Mouse (Mus musculus) liver, embryonic 15.5 days (tissue): ENCODE data around the gene Dnase1. TPM values are rescaled to one million over a fixed set of nuclear protein-coding genes. Genes with fewer than 3 reads are reported as not detected.
A peak's percentile ranks its signal among the peaks of the same experiment; 100 is the strongest.
"Not testable (repeated sequence)": the region's sequence is repeated elsewhere in the genome, so short reads cannot be mapped to it uniquely, and the experiment has no call there.

Source experiments
- ATAC-seq: fragments of 200-750 bp; cut with Nextera tagmentation; 2 replicates; pipeline ENCODE4 v1.8.0; 2017; ENCODE audit warnings: moderate number of reproducible peaks, mild to moderate bottlenecking, moderate library complexity; ENCODE audit not compliant: insufficient read depth
- H3K27ac ChIP-seq: fragments of 300-500 bp; sonication (generic); replicated peaks from 2 replicates; pipeline ENCODE4 v1.5.1; 2015; ENCODE audit warnings: mild to moderate bottlenecking, inconsistent platforms
- H3K27me3 ChIP-seq: fragments of 300-500 bp; sonication (generic); 2 replicates; pipeline ENCODE4 v1.6.1; 2015; ENCODE audit warnings: mild to moderate bottlenecking, inconsistent platforms
- H3K36me3 ChIP-seq: fragments of 300-500 bp; sonication (generic); replicated peaks from 2 replicates; pipeline ENCODE4 v1.6.1; 2015; ENCODE audit warnings: moderate library complexity, mild to moderate bottlenecking, inconsistent platforms
- H3K4me1 ChIP-seq: fragments of 300-500 bp; sonication (generic); replicated peaks from 2 replicates; pipeline ENCODE4 v1.6.1; 2015; ENCODE audit warnings: inconsistent platforms
- H3K4me2 ChIP-seq: fragments of 300-500 bp; sonication (generic); 2 replicates; pipeline ENCODE4 v1.6.1; 2015; ENCODE audit warnings: moderate library complexity, mild to moderate bottlenecking, inconsistent platforms
- H3K4me3 ChIP-seq: fragments of 300-500 bp; sonication (generic); replicated peaks from 2 replicates; pipeline ENCODE4 v1.5.1; 2015; ENCODE audit warnings: mild to moderate bottlenecking, inconsistent platforms
- H3K9ac ChIP-seq: fragments of 300-500 bp; sonication (generic); 2 replicates; pipeline ENCODE4 v1.6.1; 2015; ENCODE audit warnings: moderate library complexity, mild to moderate bottlenecking, inconsistent platforms
- H3K9me3 ChIP-seq: fragments of 300-500 bp; sonication (generic); replicated peaks from 2 replicates; pipeline ENCODE4 v1.6.1; 2016; ENCODE audit warnings: inconsistent platforms
- WGBS: fragments of 180-500 bp; shearing (Covaris S2); methylation state at CpG from one replicate; pipeline ENCODE4 v1.1.7; 2015; ENCODE audit warnings: mixed read lengths; ENCODE audit not compliant: insufficient replicate concordance; 5-methylcytosine and 5-hydroxymethylcytosine counted together
- polyA plus RNA-seq: library from polyadenylated mRNA; unstranded; fragments of >200 nt; fragmentation: Nextera tagmentation; extraction: Ambion mirVana; gene quantifications from 2 replicates; pipeline ENCODE4 v1.2.1, GENCODE M21; 2015

The Dnase1 gene
- 0.88 and 1.0 TPM in 2 replicates for polyA plus RNA-seq

- Histone ChIP-seq H3K9ac (no peak within 1 kb of the TSS), H3K4me2 (no peak within 1 kb of the TSS), H3K27ac (no peak within 1 kb of the TSS), H3K27me3 (no peaks in the 10 kb centered on the region), H3K4me3 (no peak within 1 kb of the TSS), H3K9me3 (no peaks in the 10 kb centered on the region), H3K4me1 (peaks cover 32% of the 10 kb centered on the region), H3K36me3 (peaks cover 46% of the 10 kb centered on the region)
- 66% methylated on average over 5 of the region's 5 CpGs for WGBS
- no peak for ATAC-seq
These were observed at the start of gene Dnase1 for GRCm38 (mm10) chr16:4036807-4037206. Gene Dnase1 (plus strand): TSS chr16:4036942.

GRCm38 (mm10) chr16:3988410-3988809 is 48.3 kb upstream of the Dnase1 start:
- Histone ChIP-seq H3K9ac (no peak overlapping the region), H3K4me2 (no peak overlapping the region), H3K4me3 (no peak overlapping the region), H3K9me3 (no peaks in the 10 kb centered on the region), H3K27ac (no peak overlapping the region), H3K4me1 (no peaks in the 10 kb centered on the region), H3K27me3 (no peaks in the 10 kb centered on the region), H3K36me3 (peaks cover 98% of the 10 kb centered on the region)
- 40% methylated on average over 4 of the region's 4 CpGs for WGBS
- ATAC-seq, result no peak

GRCm38 (mm10) chr16:4003489-4004398 is 33.0 kb upstream of the Dnase1 start, which contains the start of gene Slx4:
Gene Slx4 (minus strand): TSS chr16:4003770.
- Histone ChIP-seq H3K27me3 (no peaks in the 10 kb centered on the region), H3K4me3 (peak within 1 kb of the TSS; percentile 84), H3K27ac (peak within 1 kb of the TSS; percentile 88), H3K4me2 (peak within 1 kb of the TSS; percentile 83), H3K9me3 (no peaks in the 10 kb centered on the region), H3K4me1 (peaks cover 31% of the 10 kb centered on the region), H3K9ac (peak within 1 kb of the TSS; percentile 87), H3K36me3 (peaks cover 27% of the 10 kb centered on the region)
- WGBS, result 1% methylated on average over 58 of the region's 58 CpGs
- ATAC-seq, result peak; percentile 94

GRCm38 (mm10) chr16:4012882-4013570 is 23.7 kb upstream of the Dnase1 start:
- Histone ChIP-seq H3K4me1 (peaks cover 21% of the 10 kb centered on the region), H3K9ac (peak overlapping the region; percentile 31; the same call in 1 of the 2 replicates), H3K4me3 (no peak overlapping the region; the same call in 1 of the 2 replicates), H3K36me3 (no peaks in the 10 kb centered on the region), H3K9me3 (no peaks in the 10 kb centered on the region), H3K27ac (peak overlapping the region; percentile 73), H3K27me3 (no peaks in the 10 kb centered on the region), H3K4me2 (peak overlapping the region; percentile 50)
- WGBS, result 26% methylated on average over 4 of the region's 4 CpGs
- ATAC-seq, result peak; percentile 94

- peaks cover 3% of the 10 kb centered on the region; the same call in 1 of the 2 replicates for H3K27me3 ChIP-seq
- 74% methylated on average over 5 of the region's 5 CpGs for WGBS
These were observed 22.6 kb upstream of the Dnase1 start for GRCm38 (mm10) chr16:4014040-4014668.

GRCm38 (mm10) chr16:4016786-4017185 is 20.0 kb upstream of the Dnase1 start:
- H3K4me2 ChIP-seq, ATAC-seq, H3K27ac ChIP-seq, H3K9ac ChIP-seq, H3K36me3 ChIP-seq, H3K9me3 ChIP-seq, H3K27me3 ChIP-seq, H3K4me3 ChIP-seq: not testable (repeated sequence)
- H3K4me1 ChIP-seq, result peaks cover 18% of the 10 kb centered on the region
- WGBS, result 71% methylated on average over 17 of the region's 17 CpGs

More at GRCm38 (mm10) chr16:4014040-4014668, 22.6 kb upstream of the Dnase1 start:
- Histone ChIP-seq H3K4me3 (no peak overlapping the region), H3K4me2 (no peak overlapping the region), H3K36me3 (no peaks in the 10 kb centered on the region), H3K9me3 (no peaks in the 10 kb centered on the region), H3K9ac (no peak overlapping the region), H3K27ac (no peak overlapping the region), H3K4me1 (peaks cover 21% of the 10 kb centered on the region)
- ATAC-seq, result no peak

- 69% methylated on average over 6 of the region's 6 CpGs for WGBS
- peaks cover 15% of the 10 kb centered on the region for H3K4me1 ChIP-seq
- not testable (repeated sequence) for ATAC-seq, H3K9ac ChIP-seq, H3K4me2 ChIP-seq, H3K27ac ChIP-seq, H3K27me3 ChIP-seq, H3K9me3 ChIP-seq, H3K36me3 ChIP-seq, H3K4me3 ChIP-seq
These were observed 19.3 kb upstream of the Dnase1 start for GRCm38 (mm10) chr16:4017466-4017865.

GRCm38 (mm10) chr16:4021241-4021640 is 15.5 kb upstream of the Dnase1 start:
- H3K4me3 ChIP-seq, result no peak overlapping the region
- no peaks in the 10 kb centered on the region for H3K9me3 ChIP-seq
- H3K27me3 ChIP-seq, result peaks cover 3% of the 10 kb centered on the region; the same call in 1 of the 2 replicates
- no peak overlapping the region for H3K9ac ChIP-seq
- no peaks in the 10 kb centered on the region for H3K4me1 ChIP-seq
- no peaks in the 10 kb centered on the region for H3K36me3 ChIP-seq
- WGBS, result 49% methylated on average over 1 of the region's 1 CpGs
- no peak overlapping the region for H3K4me2 ChIP-seq
- no peak overlapping the region for H3K27ac ChIP-seq
- no peak for ATAC-seq

- H3K4me2 ChIP-seq, result no peak overlapping the region
- H3K27ac ChIP-seq, result no peak overlapping the region
- no peak for ATAC-seq
- H3K36me3 ChIP-seq, result no peaks in the 10 kb centered on the region
- H3K4me3 ChIP-seq, result no peak overlapping the region
- WGBS, result 64% methylated on average over 4 of the region's 4 CpGs
- H3K9me3 ChIP-seq, result no peaks in the 10 kb centered on the region
- H3K9ac ChIP-seq, result no peak overlapping the region
- peaks cover 3% of the 10 kb centered on the region; the same call in 1 of the 2 replicates for H3K27me3 ChIP-seq
- no peaks in the 10 kb centered on the region for H3K4me1 ChIP-seq
These were observed 14.0 kb upstream of the Dnase1 start for GRCm38 (mm10) chr16:4022719-4023118.

- no peaks in the 10 kb centered on the region for H3K9me3 ChIP-seq
- ATAC-seq, result no peak
- H3K36me3 ChIP-seq, result no peaks in the 10 kb centered on the region
- WGBS, result 32% methylated on average over 1 of the region's 1 CpGs
- H3K27me3 ChIP-seq, result no peaks in the 10 kb centered on the region
- H3K4me1 ChIP-seq, result peaks cover 10% of the 10 kb centered on the region; the same call in 1 of the 2 replicates
- H3K9ac ChIP-seq, result no peak overlapping the region
- H3K4me2 ChIP-seq, result no peak overlapping the region
- no peak overlapping the region for H3K4me3 ChIP-seq
- no peak overlapping the region for H3K27ac ChIP-seq
These were observed 10.1 kb upstream of the Dnase1 start for GRCm38 (mm10) chr16:4026672-4027071.

- 56% methylated on average over 3 of the region's 3 CpGs for WGBS
- no peak overlapping the region for H3K4me2 ChIP-seq
- H3K9ac ChIP-seq, result no peak overlapping the region
- no peaks in the 10 kb centered on the region for H3K36me3 ChIP-seq
- no peak overlapping the region for H3K27ac ChIP-seq
- peaks cover 14% of the 10 kb centered on the region for H3K4me1 ChIP-seq
- H3K27me3 ChIP-seq, result no peaks in the 10 kb centered on the region
- ATAC-seq, result no peak
- no peak overlapping the region for H3K4me3 ChIP-seq
- H3K9me3 ChIP-seq, result no peaks in the 10 kb centered on the region
These were observed 9.5 kb upstream of the Dnase1 start for GRCm38 (mm10) chr16:4027211-4027610.
